Mouse (Mus musculus): ENCODE measurements around the gene Exo1. TPM values are rescaled to one million over a fixed set of nuclear protein-coding genes. Genes with fewer than 3 reads are reported as not detected.

Exo1 gene
- total and polyA plus RNA-seq, 3 experiments: 74.2 to 1,192 (median 82.9) TPM

- H3K79me2 ChIP-seq (ENCODE audit: control insufficient read depth, insufficient read depth, low read length, poor library complexity): no peaks in the 10 kb centered on the region
- no peak overlapping the region for H3K9ac ChIP-seq (ENCODE audit: control insufficient read depth, low read depth, low read length, poor library complexity, severe bottlenecking)
- DNase-seq (ENCODE audit: low read depth, low spot score): no peak
- H3K4me3 ChIP-seq (ENCODE audit: control insufficient read depth in 1 of 2, insufficient read depth in 1 of 2, low read depth in 2 of 2, low read length in 2 of 2): no peak overlapping the region
- no peak overlapping the region for H3K27ac ChIP-seq (ENCODE audit: control insufficient read depth, low read depth, low read length)
- TF ChIP-seq E2F4 (IDR thresholded peaks at IDR 0.05; ENCODE audit: borderline replicate concordance, low read depth, low read length) (no peak), MYB (IDR thresholded peaks at IDR 0.05; ENCODE audit: low read depth, low read length) (no peak), ETS1 (IDR thresholded peaks at IDR 0.05; ENCODE audit: low read depth, low read length) (no peak), ZMIZ1 (IDR thresholded peaks at IDR 0.05; ENCODE audit: low read depth, low read length) (no peak), MXI1 (IDR thresholded peaks at IDR 0.05; ENCODE audit: low read depth, low read length) (no peak), ZC3H11A (IDR thresholded peaks at IDR 0.05; ENCODE audit: low read depth, low read length) (no peak), CHD1 (IDR thresholded peaks at IDR 0.05; ENCODE audit: low read depth, low read length) (no peak), POLR2A (IDR thresholded peaks at IDR 0.05; ENCODE audit: control insufficient read depth in 1 of 2, insufficient read depth in 1 of 2, low read depth in 1 of 2, low read length in 2 of 2, poor library complexity in 1 of 2) (no peak), EP300 (IDR thresholded peaks at IDR 0.05; ENCODE audit: low read depth in 1 of 2, low read length in 2 of 2) (no peak), JUND (IDR thresholded peaks at IDR 0.05; ENCODE audit: low read depth, low read length) (no peak), TAL1 (IDR thresholded peaks at IDR 0.05; ENCODE audit: low read length) (no peak), MAX (IDR thresholded peaks at IDR 0.05; ENCODE audit: low read length) (no peak)
- peaks cover 0 to 2% of the 10 kb centered on the region in 2 experiments; a peak in 1 of 4 replicates for H3K27me3 ChIP-seq (ENCODE audit: control insufficient read depth in 1 of 2, insufficient read depth in 2 of 2, low read length in 2 of 2)
- no peaks in the 10 kb centered on the region for H3K9me3 ChIP-seq (replicated peaks; ENCODE audit: insufficient read depth, low read length)
- no peaks in the 10 kb centered on the region for H3K36me3 ChIP-seq (ENCODE audit: control insufficient read depth in 1 of 2, insufficient read depth in 2 of 2, low read length in 2 of 2)
- no peaks in the 10 kb centered on the region for H3K4me1 ChIP-seq (ENCODE audit: control insufficient read depth in 1 of 2, insufficient read depth in 2 of 2, low read length in 2 of 2)
Measured at GRCm38 (mm10) chr1:175950851-175951250, 70.5 kb downstream of the Exo1 start.

- TF ChIP-seq ZNF384 (IDR thresholded peaks at IDR 0.05; ENCODE audit: low read depth, low read length) (no peak), RCOR1 (IDR thresholded peaks at IDR 0.05; ENCODE audit: low read depth, low read length) (no peak), UBTF (IDR thresholded peaks at IDR 0.05; ENCODE audit: borderline replicate concordance, insufficient read depth, low read depth, low read length) (no peak), JUND (IDR thresholded peaks at IDR 0.05; ENCODE audit: low read depth, low read length) (no peak), TCF12 (IDR thresholded peaks at IDR 0.05; ENCODE audit: low read depth, low read length) (no peak), ZKSCAN1 (IDR thresholded peaks at IDR 0.05; ENCODE audit: low read depth, low read length) (no peak), CTCF (IDR thresholded peaks at IDR 0.05 in 2 of 3, conservative IDR thresholded peaks at IDR 0.05 in 1 of 3; ENCODE audit: control insufficient read depth in 1 of 3, insufficient read depth in 1 of 3, low read depth in 2 of 3, low read length in 3 of 3, poor library complexity in 1 of 3, severe bottlenecking in 1 of 3) (no peak), ZMIZ1 (IDR thresholded peaks at IDR 0.05; ENCODE audit: low read depth, low read length) (no peak), USF2 (IDR thresholded peaks at IDR 0.05; ENCODE audit: borderline replicate concordance in 1 of 2, insufficient read depth in 1 of 2, low read depth in 1 of 2, low read length in 2 of 2) (no peak), POLR2AphosphoS2 (IDR thresholded peaks at IDR 0.05; ENCODE audit: low read length) (no peak), MAX (IDR thresholded peaks at IDR 0.05; ENCODE audit: low read length) (no peak), HCFC1 (IDR thresholded peaks at IDR 0.05; ENCODE audit: low read depth, low read length) (no peak), ETS1 (IDR thresholded peaks at IDR 0.05; ENCODE audit: low read depth, low read length) (no peak), POLR2AphosphoS5 (IDR thresholded peaks at IDR 0.05; ENCODE audit: borderline replicate concordance, low read depth, low read length) (no peak), MAZ (IDR thresholded peaks at IDR 0.05; ENCODE audit: low read depth, low read length) (no peak), GATA1 (IDR thresholded peaks at IDR 0.05; ENCODE audit: low read depth, low read length) (no peak), ZC3H11A (IDR thresholded peaks at IDR 0.05; ENCODE audit: low read depth, low read length) (no peak), SMC3 (IDR thresholded peaks at IDR 0.05; ENCODE audit: low read depth, low read length) (no peak), MYC (IDR thresholded peaks at IDR 0.05; ENCODE audit: low read depth, low read length) (no peak)
- Histone ChIP-seq H3K4me1 (ENCODE audit: control insufficient read depth in 1 of 2, insufficient read depth in 2 of 2, low read length in 2 of 2) (no peaks in the 10 kb centered on the region), H3K79me2 (ENCODE audit: control insufficient read depth, insufficient read depth, low read length, poor library complexity) (no peaks in the 10 kb centered on the region), H3K9me3 (replicated peaks; ENCODE audit: insufficient read depth, low read length) (no peaks in the 10 kb centered on the region), H3K27ac (ENCODE audit: control insufficient read depth, low read depth, low read length) (no peak overlapping the region), H3K4me3 (ENCODE audit: control insufficient read depth in 1 of 2, insufficient read depth in 1 of 2, low read depth in 2 of 2, low read length in 2 of 2) (no peak overlapping the region), H3K9ac (ENCODE audit: control insufficient read depth, low read depth, low read length, poor library complexity, severe bottlenecking) (no peak overlapping the region), H3K27me3 (ENCODE audit: control insufficient read depth in 1 of 2, insufficient read depth in 2 of 2, low read length in 2 of 2) (no peaks in the 10 kb centered on the region; a peak in 2 of 4 replicates), H3K36me3 (ENCODE audit: control insufficient read depth in 1 of 2, insufficient read depth in 2 of 2, low read length in 2 of 2) (no peaks in the 10 kb centered on the region)
- DNase-seq (ENCODE audit: low read depth, low spot score): no peak
Measured at GRCm38 (mm10) chr1:175961786-175962185, 81.4 kb downstream of the Exo1 start.
